Mouse (Mus musculus) erythroblast, adult 5-6 weeks (primary cell): ENCODE measurements around the gene Prrxl1. TPM values are rescaled to one million over a fixed set of nuclear protein-coding genes. Genes with fewer than 3 reads are reported as not detected.

Experiments used
- ATAC-seq: replicated peaks from 2 replicates; pipeline ENCODE4 v1.8.0; 2016; ENCODE audit warnings: moderate number of reproducible peaks, mild to moderate bottlenecking, moderate TSS enrichment, inconsistent platforms; ENCODE audit not compliant: poor library complexity, low FRiP score, severe bottlenecking
- total RNA-seq, 2 experiments: library from RNA; stranded (forward) in 1 of 2; stranded (reverse) in 1 of 2; fragments of 150-400 nt in 1 of 2; fragments of 200-764, 138-1000 nt in 1 of 2; gene quantifications; 2 replicates each; pipeline versions ENCODE4 v1.2.3 to v1.2.4; 2015 to 2017; ENCODE audit warnings: low replicate concordance in 2 of 2

Prrxl1 gene
- total RNA-seq, 2 experiments from 2014 or later, result not detected

- ATAC-seq, result no peak
Observed at GRCm38 (mm10) chr14:32624245-32624644, 25.0 kb downstream of the Prrxl1 start.

- ATAC-seq, result no peak
Observed at GRCm38 (mm10) chr14:32624811-32625210, 25.6 kb downstream of the Prrxl1 start.

GRCm38 (mm10) chr14:32627271-32627670, 28.1 kb downstream of the Prrxl1 start:
- no peak for ATAC-seq

- ATAC-seq, result no peak
Observed at GRCm38 (mm10) chr14:32628584-32628983, 29.4 kb downstream of the Prrxl1 start.

GRCm38 (mm10) chr14:32632908-32633600, 33.8 kb downstream of the Prrxl1 start:
- no peak for ATAC-seq

- ATAC-seq, result no peak
Observed at GRCm38 (mm10) chr14:32634015-32634682, 34.9 kb downstream of the Prrxl1 start.

GRCm38 (mm10) chr14:32638485-32638884, 39.3 kb downstream of the Prrxl1 start:
- ATAC-seq, result no peak

GRCm38 (mm10) chr14:32659781-32660180, 60.6 kb downstream of the Prrxl1 start:
- no peak for ATAC-seq

GRCm38 (mm10) chr14:32663099-32663498, 63.9 kb downstream of the Prrxl1 start:
- ATAC-seq, result no peak

- no peak for ATAC-seq
Observed at GRCm38 (mm10) chr14:32673178-32673577, 74.0 kb downstream of the Prrxl1 start.

GRCm38 (mm10) chr14:32678565-32678964, 79.4 kb downstream of the Prrxl1 start:
- no peak for ATAC-seq

- ATAC-seq, result no peak
Observed at GRCm38 (mm10) chr14:32681603-32682002, 82.4 kb downstream of the Prrxl1 start.

- no peak for ATAC-seq
Observed at GRCm38 (mm10) chr14:32682536-32682935, 83.3 kb downstream of the Prrxl1 start.

- ATAC-seq, result no peak
Observed at GRCm38 (mm10) chr14:32683251-32683838, 84.1 kb downstream of the Prrxl1 start.

GRCm38 (mm10) chr14:32683982-32684734, 85.0 kb downstream of the Prrxl1 start:
- ATAC-seq, result no peak

- ATAC-seq, result no peak
Observed at GRCm38 (mm10) chr14:32684735-32685105, 85.5 kb downstream of the Prrxl1 start.

GRCm38 (mm10) chr14:32685124-32685826, 86.1 kb downstream of the Prrxl1 start, which contains the start of gene 3425401B19Rik:
Gene 3425401B19Rik (minus strand): TSS chr14:32685293.
- no peak for ATAC-seq

- no peak for ATAC-seq
Observed at GRCm38 (mm10) chr14:32695906-32696305, 96.7 kb downstream of the Prrxl1 start.

GRCm38 (mm10) chr14:32696344-32696743, 97.1 kb downstream of the Prrxl1 start:
- no peak for ATAC-seq

- no peak for ATAC-seq
Observed at GRCm38 (mm10) chr14:32697774-32698173, 98.6 kb downstream of the Prrxl1 start.
